Mouse (Mus musculus) forebrain, embryonic 16.5 days (tissue): ENCODE results near the gene Lcmt1. TPM values are rescaled to one million over a fixed set of nuclear protein-coding genes. Genes with fewer than 3 reads are reported as not detected.
A peak's percentile ranks its signal among the peaks of the same experiment; 100 is the strongest.

ENCODE experiments used
- ATAC-seq: fragments of 200-750 bp; cut with Nextera tagmentation; 2 replicates; pipeline ENCODE4 v1.8.0; 2017; ENCODE audit warnings: mild to moderate bottlenecking, moderate library complexity
- H3K27ac ChIP-seq: fragments of 300-500 bp; sonication (generic); 2 replicates; pipeline ENCODE4 v1.5.1; 2014; ENCODE audit warnings: low read length, control low read depth
- H3K27me3 ChIP-seq: fragments of 300-500 bp; sonication (generic); replicated peaks from 2 replicates; pipeline ENCODE4 v1.6.1; 2014; ENCODE audit warnings: low read length; ENCODE audit not compliant: control insufficient read depth, insufficient read depth
- H3K36me3 ChIP-seq: fragments of 300-500 bp; sonication (generic); 2 replicates; pipeline ENCODE4 v1.6.1; 2014; ENCODE audit not compliant: control insufficient read depth, insufficient read depth
- H3K4me1 ChIP-seq: fragments of 300-500 bp; sonication (generic); replicated peaks from 2 replicates; pipeline ENCODE4 v1.6.1; 2014; ENCODE audit warnings: low read length; ENCODE audit not compliant: control insufficient read depth, insufficient read depth
- H3K4me2 ChIP-seq: fragments of 300-500 bp; sonication (generic); 2 replicates; pipeline ENCODE4 v1.6.1; 2014; ENCODE audit warnings: mild to moderate bottlenecking, low read length, control low read depth
- H3K4me3 ChIP-seq: fragments of 300-500 bp; sonication (generic); replicated peaks from 2 replicates; pipeline ENCODE4 v1.5.1; 2014; ENCODE audit warnings: mild to moderate bottlenecking, low read length, control low read depth
- H3K9ac ChIP-seq: fragments of 300-500 bp; sonication (generic); replicated peaks from 2 replicates; pipeline ENCODE4 v1.6.1; 2014; ENCODE audit warnings: low read depth, low read length, control low read depth
- H3K9me3 ChIP-seq: fragments of 300-500 bp; sonication (generic); 2 replicates; pipeline ENCODE4 v1.6.1; 2016; ENCODE audit warnings: low read length; ENCODE audit not compliant: control insufficient read depth
- WGBS: fragments of 180-500 bp; shearing (Covaris S2); extraction: QIAGEN DNeasy Blood & Tissue Kit; methylation state at CpG from one replicate; pipeline ENCODE4 v1.1.7; 2014; 5-methylcytosine and 5-hydroxymethylcytosine counted together
- polyA plus RNA-seq: library from polyadenylated mRNA; unstranded; fragments of >200 nt; fragmentation: Nextera tagmentation; extraction: Ambion mirVana; gene quantifications from 2 replicates; pipeline ENCODE4 v1.2.1, GENCODE M21; 2015

The Lcmt1 gene
- polyA plus RNA-seq, 1 experiment from 2014 or later, result 105 TPM

GRCm38 (mm10) chr7:123453066-123453465, 83.5 kb downstream of the Lcmt1 start:
- Histone ChIP-seq H3K36me3 (no peaks in the 10 kb centered on the region), H3K9me3 (no peaks in the 10 kb centered on the region), H3K4me3 (no peak overlapping the region), H3K9ac (no peak overlapping the region), H3K27me3 (no peaks in the 10 kb centered on the region), H3K4me2 (no peak overlapping the region), H3K4me1 (no peaks in the 10 kb centered on the region), H3K27ac (no peak overlapping the region)
- ATAC-seq, result no peak
- WGBS, result 87% methylated on average over 8 of the region's 8 CpGs

- Histone ChIP-seq H3K4me3 (no peak overlapping the region), H3K36me3 (no peaks in the 10 kb centered on the region), H3K4me1 (no peaks in the 10 kb centered on the region), H3K9me3 (no peaks in the 10 kb centered on the region), H3K27me3 (no peaks in the 10 kb centered on the region), H3K27ac (no peak overlapping the region), H3K9ac (no peak overlapping the region), H3K4me2 (no peak overlapping the region)
- no peak for ATAC-seq
- WGBS, result 96% methylated on average over 3 of the region's 3 CpGs
These were observed 85.5 kb downstream of the Lcmt1 start for GRCm38 (mm10) chr7:123455088-123455487.

GRCm38 (mm10) chr7:123458309-123458708, 88.7 kb downstream of the Lcmt1 start:
- no peak for ATAC-seq
- Histone ChIP-seq H3K27ac (no peak overlapping the region), H3K27me3 (no peaks in the 10 kb centered on the region), H3K36me3 (no peaks in the 10 kb centered on the region), H3K9ac (no peak overlapping the region), H3K4me2 (no peak overlapping the region), H3K4me1 (no peaks in the 10 kb centered on the region), H3K4me3 (no peak overlapping the region), H3K9me3 (no peaks in the 10 kb centered on the region)
- 92% methylated on average over 4 of the region's 4 CpGs for WGBS

GRCm38 (mm10) chr7:123459247-123459646, 89.7 kb downstream of the Lcmt1 start:
- H3K27ac ChIP-seq, result no peak overlapping the region
- WGBS, result 90% methylated on average over 4 of the region's 4 CpGs
- no peak for ATAC-seq

GRCm38 (mm10) chr7:123461316-123461715, 91.7 kb downstream of the Lcmt1 start:
- H3K4me2 ChIP-seq, result no peak overlapping the region
- no peaks in the 10 kb centered on the region for H3K36me3 ChIP-seq
- no peaks in the 10 kb centered on the region for H3K9me3 ChIP-seq
- H3K9ac ChIP-seq, result no peak overlapping the region
- 79% methylated on average over 4 of the region's 4 CpGs for WGBS
- H3K27me3 ChIP-seq, result no peaks in the 10 kb centered on the region
- no peaks in the 10 kb centered on the region for H3K4me1 ChIP-seq
- no peak for ATAC-seq
- no peak overlapping the region for H3K4me3 ChIP-seq
- H3K27ac ChIP-seq, result no peak overlapping the region

More at GRCm38 (mm10) chr7:123459247-123459646, 89.7 kb downstream of the Lcmt1 start:
- Histone ChIP-seq H3K9ac (no peak overlapping the region), H3K4me2 (no peak overlapping the region), H3K36me3 (no peaks in the 10 kb centered on the region), H3K27me3 (no peaks in the 10 kb centered on the region), H3K4me3 (no peak overlapping the region), H3K4me1 (no peaks in the 10 kb centered on the region), H3K9me3 (no peaks in the 10 kb centered on the region)

GRCm38 (mm10) chr7:123462070-123462501, 92.5 kb downstream of the Lcmt1 start, which contains the start of gene Aqp8:
TSS of gene Aqp8 (plus strand) at chr7:123462291.
- ATAC-seq, result no peak
- WGBS, result 70% methylated on average over 9 of the region's 9 CpGs

GRCm38 (mm10) chr7:123463569-123463968, 94.0 kb downstream of the Lcmt1 start:
- H3K27ac ChIP-seq, result no peak overlapping the region
- H3K36me3 ChIP-seq, result no peaks in the 10 kb centered on the region
- H3K4me1 ChIP-seq, result no peaks in the 10 kb centered on the region
- H3K9ac ChIP-seq, result no peak overlapping the region
- no peaks in the 10 kb centered on the region for H3K27me3 ChIP-seq
- no peak overlapping the region for H3K4me3 ChIP-seq
- WGBS, result 80% methylated on average over 4 of the region's 4 CpGs
- no peak for ATAC-seq
- H3K9me3 ChIP-seq, result no peaks in the 10 kb centered on the region
- no peak overlapping the region for H3K4me2 ChIP-seq

More at GRCm38 (mm10) chr7:123462070-123462501, 92.5 kb downstream of the Lcmt1 start, which contains the start of gene Aqp8:
- Histone ChIP-seq H3K4me3 (no peak within 1 kb of the TSS), H3K36me3 (no peaks in the 10 kb centered on the region), H3K9ac (no peak within 1 kb of the TSS), H3K9me3 (no peaks in the 10 kb centered on the region), H3K4me1 (no peaks in the 10 kb centered on the region), H3K27me3 (no peaks in the 10 kb centered on the region), H3K4me2 (no peak within 1 kb of the TSS), H3K27ac (no peak within 1 kb of the TSS)

GRCm38 (mm10) chr7:123465692-123466387, 96.3 kb downstream of the Lcmt1 start:
- H3K9ac ChIP-seq, result no peak overlapping the region
- 38% methylated on average over 6 of the region's 6 CpGs for WGBS
- H3K27ac ChIP-seq, result no peak overlapping the region
- H3K4me2 ChIP-seq, result no peak overlapping the region
- no peaks in the 10 kb centered on the region for H3K27me3 ChIP-seq
- no peaks in the 10 kb centered on the region for H3K4me1 ChIP-seq
- H3K9me3 ChIP-seq, result no peaks in the 10 kb centered on the region; the same call in 1 of the 2 replicates
- peak; percentile 78; the same call in 1 of the 2 replicates for ATAC-seq
- no peaks in the 10 kb centered on the region for H3K36me3 ChIP-seq
- no peak overlapping the region for H3K4me3 ChIP-seq

- Histone ChIP-seq H3K9ac (no peak overlapping the region), H3K4me2 (no peak overlapping the region), H3K27ac (no peak overlapping the region), H3K4me1 (no peaks in the 10 kb centered on the region), H3K4me3 (no peak overlapping the region), H3K36me3 (no peaks in the 10 kb centered on the region), H3K9me3 (no peaks in the 10 kb centered on the region; the same call in 1 of the 2 replicates), H3K27me3 (no peaks in the 10 kb centered on the region)
- no peak for ATAC-seq
- 86% methylated on average over 1 of the region's 1 CpGs for WGBS
These were observed 98.4 kb downstream of the Lcmt1 start for GRCm38 (mm10) chr7:123467961-123468360.
